Mouse (Mus musculus) cerebellum, postnatal 36 days (tissue): ENCODE results near the gene Tekt5.
A peak's percentile ranks its signal among the peaks of the same experiment; 100 is the strongest.

ENCODE experiments used
- DNase-seq, 2 experiments: peaks; one replicate each; pipeline ENCODE4 v3.0.0; 2021 to 2022; ENCODE audit warnings: mixed read lengths in 2 of 2

Tekt5 gene

GRCm38 (mm10) chr16:10394699-10395540 lies at the start of gene Tekt5:
TSS of gene Tekt5 (minus strand) at chr16:10395490.
- peak; percentile 60 to 64 for DNase-seq

- DNase-seq = no peak
Observed at GRCm38 (mm10) chr16:10443723-10444122, 48.4 kb upstream of the Tekt5 start.

GRCm38 (mm10) chr16:10441761-10442160 lies 46.5 kb upstream of the Tekt5 start:
- DNase-seq = no peak

DNA sequence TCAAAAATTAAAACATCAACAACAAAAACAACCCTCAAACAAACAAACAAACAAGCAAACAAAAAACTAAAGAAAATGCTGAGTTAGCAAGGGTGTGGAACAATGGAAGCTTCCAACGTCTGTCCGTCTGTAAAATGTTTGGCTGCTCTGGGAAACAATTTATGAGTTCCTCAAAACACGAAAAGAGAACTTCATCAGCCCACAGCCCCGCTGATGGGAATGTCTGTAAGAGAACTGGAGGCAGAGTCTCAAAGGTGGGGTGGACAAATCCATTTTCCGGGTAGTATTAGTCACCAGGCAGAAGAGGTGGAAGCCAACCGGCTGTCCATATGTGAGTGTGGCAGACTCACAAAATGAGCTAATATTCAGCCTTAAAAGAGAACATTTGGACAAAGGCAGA lies 46.0 kb upstream of the Tekt5 start:
- no peak for DNase-seq

DNA sequence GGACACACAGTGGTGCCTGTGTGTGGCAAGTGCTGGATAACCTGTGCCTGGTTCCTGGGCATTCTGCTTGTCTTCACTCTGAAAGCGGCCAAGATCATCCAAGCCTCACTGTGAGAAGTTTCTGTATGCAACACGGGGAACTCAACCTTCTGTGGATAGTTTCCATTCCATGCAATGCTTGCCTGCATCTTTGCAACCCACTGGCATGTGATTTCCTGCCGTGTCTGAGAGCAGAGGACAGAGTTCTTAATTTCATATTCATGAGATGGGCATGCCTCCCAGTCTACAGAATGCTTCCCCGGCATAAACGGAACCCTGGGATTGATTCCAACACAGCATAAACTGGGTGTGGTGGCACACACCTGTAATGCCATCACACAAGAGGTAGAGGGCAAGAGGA lies 42.8 kb upstream of the Tekt5 start:
- no peak for DNase-seq

DNA sequence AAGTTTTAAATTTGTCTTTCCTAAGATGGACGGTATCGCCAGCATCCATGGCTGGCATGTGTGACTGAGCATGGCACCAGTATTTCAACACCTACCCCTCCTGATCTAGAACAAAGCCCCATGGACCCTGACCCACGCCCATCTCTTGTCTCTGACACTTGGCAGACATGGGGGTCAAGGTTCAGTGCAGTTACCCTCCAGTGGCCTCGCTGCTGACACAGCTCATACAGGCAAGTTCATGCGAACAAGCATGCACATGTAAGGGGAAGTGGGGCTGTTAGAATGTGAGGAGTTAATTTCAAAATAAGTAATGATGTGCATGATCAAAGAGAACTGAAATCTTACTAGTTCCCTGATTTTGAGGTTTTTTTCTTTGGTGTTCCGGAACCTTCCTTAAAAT lies 40.9 kb upstream of the Tekt5 start:
- DNase-seq = no peak

- DNase-seq = no peak
Observed at GRCm38 (mm10) chr16:10433344-10433743, 38.1 kb upstream of the Tekt5 start.

- DNase-seq = no peak
Observed at GRCm38 (mm10) chr16:10432387-10432786, 37.1 kb upstream of the Tekt5 start.

DNA sequence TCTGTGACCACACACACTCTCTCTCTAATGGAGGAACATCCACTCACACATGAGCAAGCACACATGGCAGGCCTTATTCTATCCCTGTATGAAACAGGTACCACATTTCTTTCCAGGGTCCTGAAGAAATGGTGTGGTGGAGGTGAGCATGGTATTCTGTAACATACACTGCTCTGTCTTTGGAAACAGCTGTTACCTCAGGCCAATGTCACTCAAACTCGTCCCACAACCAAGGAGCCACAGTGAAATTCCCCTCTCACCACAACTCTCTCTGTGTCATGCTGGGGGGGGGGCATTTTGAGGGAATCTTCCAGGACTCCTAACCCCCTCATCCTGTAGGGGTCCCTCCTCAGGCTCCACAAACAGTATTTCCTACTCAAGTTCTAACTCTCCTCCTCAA lies 36.6 kb upstream of the Tekt5 start:
- DNase-seq = no peak

- no peak for DNase-seq
Observed at GRCm38 (mm10) chr16:10420447-10421054, 25.3 kb upstream of the Tekt5 start.

GRCm38 (mm10) chr16:10417723-10418259 lies 22.5 kb upstream of the Tekt5 start:
- DNase-seq = no peak

DNA sequence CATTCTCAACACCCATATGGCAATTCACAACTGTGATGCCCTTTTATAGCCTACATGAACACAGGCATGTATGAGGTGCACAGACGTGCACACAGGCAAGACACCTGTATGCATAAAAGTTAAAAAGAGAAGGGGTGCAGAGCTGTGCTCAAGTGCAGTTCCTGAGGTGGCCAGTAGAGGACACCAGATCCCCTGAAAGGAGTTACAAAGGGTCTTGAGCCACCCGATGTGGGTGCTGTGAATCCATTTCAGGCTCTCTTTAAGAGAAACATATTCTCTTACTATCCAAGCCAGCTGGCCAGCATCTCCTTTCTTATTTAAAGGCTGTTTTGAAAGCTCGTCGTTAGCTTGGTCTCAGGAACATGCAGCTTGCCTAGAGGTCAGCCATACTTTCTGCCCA lies 21.6 kb upstream of the Tekt5 start:
- no peak for DNase-seq

GRCm38 (mm10) chr16:10415976-10416375 lies 20.7 kb upstream of the Tekt5 start:
- peak; percentile 82 to 83 for DNase-seq

DNA sequence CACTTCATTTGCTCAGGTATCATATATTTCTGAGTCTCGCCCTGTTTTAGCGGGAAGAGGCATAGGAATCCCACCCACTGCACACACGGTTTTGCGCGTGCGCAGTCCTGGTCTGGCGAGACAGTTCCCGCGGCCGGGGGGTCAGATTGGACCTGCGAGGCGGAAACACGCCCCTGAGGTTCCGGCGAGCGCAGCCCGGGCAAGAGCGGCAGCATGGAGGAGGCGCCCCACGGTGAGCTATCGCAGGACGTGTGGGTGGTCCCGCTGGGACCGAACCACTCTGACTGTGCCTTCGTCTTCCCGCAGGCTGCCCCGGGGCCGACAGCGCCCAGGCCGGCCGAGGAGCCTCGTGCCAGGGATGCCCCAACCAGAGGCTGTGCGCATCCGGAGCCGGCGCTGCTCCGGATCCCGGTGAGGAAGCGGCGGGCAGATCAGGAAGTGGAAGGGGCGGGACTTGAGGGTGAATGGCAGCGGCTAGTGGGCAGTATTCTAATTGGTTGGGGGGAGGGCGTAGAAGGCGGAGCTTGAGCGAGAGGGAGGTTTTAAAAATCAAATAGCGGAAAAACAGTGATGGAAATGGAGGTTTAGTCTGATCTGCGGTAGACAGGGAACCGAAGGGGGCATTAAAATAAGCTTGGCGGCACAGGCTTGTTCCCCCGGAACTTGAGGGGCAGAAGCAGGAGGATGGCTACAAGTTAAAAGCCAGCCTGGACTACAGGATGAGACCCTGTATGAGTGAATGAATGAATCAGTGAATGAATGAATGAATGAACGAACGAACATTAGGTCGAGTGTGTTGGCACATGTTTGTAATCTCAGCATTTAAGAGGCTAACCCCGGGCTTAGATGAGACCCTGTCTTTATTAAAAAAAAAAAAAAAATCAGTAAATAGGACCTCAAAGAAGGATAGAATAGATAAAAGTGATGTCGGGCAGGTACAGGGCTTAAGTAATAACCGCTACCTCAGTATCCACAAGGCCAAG lies 16.8 kb upstream of the Tekt5 start, which contains the start of gene Nubp1:
Gene Nubp1, plus strand, starts transcription at position 185 of the 983 bp plus-strand sequence.
- peak; percentile 94 to 95 for DNase-seq

GRCm38 (mm10) chr16:10399160-10399559 lies 3.9 kb upstream of the Tekt5 start:
- DNase-seq = peak; percentile 87 to 91

- DNase-seq = no peak
Observed at GRCm38 (mm10) chr16:10398755-10399154, 3.5 kb upstream of the Tekt5 start.

GRCm38 (mm10) chr16:10392587-10392986 lies 2.7 kb downstream of the Tekt5 start:
- no peak for DNase-seq

- no peak for DNase-seq
Observed at GRCm38 (mm10) chr16:10388634-10389365, 6.5 kb downstream of the Tekt5 start.

- no peak for DNase-seq
Observed at GRCm38 (mm10) chr16:10385261-10385660, 10.0 kb downstream of the Tekt5 start.

- no peak for DNase-seq
Observed at GRCm38 (mm10) chr16:10384544-10384943, 10.7 kb downstream of the Tekt5 start.

DNA sequence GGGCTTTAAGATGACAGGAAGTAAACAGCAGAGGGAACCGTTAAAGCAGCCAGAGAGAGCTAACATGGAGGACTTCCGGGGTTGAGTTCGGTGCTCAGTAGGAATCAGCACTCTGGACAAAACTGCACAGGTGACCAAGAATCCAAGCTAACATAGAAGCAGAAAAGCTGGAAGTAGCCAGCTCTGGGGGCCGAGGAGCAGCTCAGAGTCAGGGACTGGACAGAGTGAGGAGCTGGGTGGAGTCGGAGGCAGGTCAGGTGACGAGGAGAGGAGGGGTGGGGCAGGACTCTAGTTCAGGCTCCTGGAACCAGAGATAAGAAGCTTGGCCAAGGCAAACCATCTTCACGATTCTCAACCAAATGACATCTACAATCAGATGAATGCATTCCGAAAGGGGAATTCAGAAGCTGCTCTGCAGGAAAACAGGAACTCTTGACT lies 11.2 kb downstream of the Tekt5 start:
- no peak for DNase-seq

GRCm38 (mm10) chr16:10379531-10379930 lies 15.8 kb downstream of the Tekt5 start:
- DNase-seq = no peak
